In the genomic region with DNA sequence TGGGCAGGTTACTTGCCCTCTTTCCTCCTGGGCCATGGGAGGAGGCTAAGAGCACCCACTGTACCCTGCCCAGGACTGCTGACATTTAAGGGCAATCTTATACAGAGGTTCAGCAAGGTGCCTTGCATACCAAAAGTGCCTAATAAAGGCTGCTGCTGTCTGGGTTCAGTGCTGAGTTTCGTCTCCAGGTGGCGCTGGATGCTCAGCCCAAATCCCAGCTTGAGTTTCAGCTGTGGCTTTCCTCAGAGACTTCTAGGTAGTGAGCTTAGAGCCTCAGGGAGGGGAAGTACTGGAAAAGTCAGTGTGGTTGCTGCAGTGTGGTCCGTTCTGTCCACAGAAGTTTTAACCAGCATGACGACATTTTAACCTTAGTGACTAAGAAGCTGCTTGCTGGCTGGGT, we compare ENCODE assay signal across 11 mouse cellular contexts. TPM values are rescaled to one million over a fixed set of nuclear protein-coding genes. Genes with fewer than 3 reads are reported as not detected.
A peak's percentile ranks its signal among the peaks of the same experiment; 100 is the strongest.
DNase-seq lines count a peak whose midpoint lies in the region; ATAC-seq and TF ChIP-seq lines count a peak whose summit lies in the region.
"Had no signal": no experiment of that assay in that cellular context is flagged by ENCODE, and none has a peak within 500 bp of the region (broad histone marks: within the 10 kb centered on the region; RNA-seq: fewer than 3 reads in every experiment).

No protein-coding gene starts in this region.

- ATAC-seq in liver, embryonic 14.5 days (ENCODE audit: insufficient read depth), result no peak
- no peak for ATAC-seq in liver, embryonic 11.5 days (replicated peaks; ENCODE audit: low FRiP score)
- ATAC-seq in monocyte, adult 5-6 weeks (replicated peaks; ENCODE audit: insufficient number of reproducible peaks, low FRiP score, low TSS enrichment, poor library complexity, severe bottlenecking), result no peak

- H3K27ac ChIP-seq in cerebellum, adult 2 months (ENCODE audit: insufficient read depth, low read length), result no peak overlapping the region
- H3K27ac ChIP-seq in liver, embryonic 14.5 days, result no peak overlapping the region
- no peak overlapping the region for H3K27ac ChIP-seq in liver, embryonic 11.5 days (ENCODE audit: low read depth, low read length)
- H3K27ac ChIP-seq: limb, embryonic 15.5 days; stomach, embryonic 15.5 days had no signal

- peak; percentile 58 for TF ChIP-seq CTCF in cerebellum, adult 2 months (IDR thresholded peaks at IDR 0.05; ENCODE audit: borderline replicate concordance, insufficient read depth, low read depth, low read length)
- TF ChIP-seq CTCF in liver, embryonic 14.5 days (IDR thresholded peaks at IDR 0.05; ENCODE audit: low read depth), result peak; percentile 53

- TF ChIP-seq POLR2A in cerebellum, adult 2 months (IDR thresholded peaks at IDR 0.05; ENCODE audit: borderline replicate concordance, insufficient read depth, low read length), result no peak

- no peak overlapping the region for H3K9ac ChIP-seq in liver, embryonic 14.5 days (replicated peaks)
- no peak overlapping the region for H3K9ac ChIP-seq in liver, embryonic 11.5 days (ENCODE audit: low read depth, low read length)
- H3K9ac ChIP-seq: limb, embryonic 15.5 days; stomach, embryonic 15.5 days had no signal

- H3K4me2 ChIP-seq in liver, embryonic 14.5 days (ENCODE audit: low read depth), result no peak overlapping the region
- no peak overlapping the region for H3K4me2 ChIP-seq in liver, embryonic 11.5 days
- H3K4me2 ChIP-seq: limb, embryonic 15.5 days; stomach, embryonic 15.5 days had no signal

- no peak for TF ChIP-seq EP300 in liver, embryonic 14.5 days (IDR thresholded peaks at IDR 0.05; ENCODE audit: low read depth)

- WGBS in cerebellum, adult 2 months, result 19% methylated on average over 4 of the region's 4 CpGs
- 11% methylated on average over 4 of the region's 4 CpGs for WGBS in liver, embryonic 14.5 days (ENCODE audit: insufficient replicate concordance)
- WGBS in liver, embryonic 11.5 days, result 14% methylated on average over 4 of the region's 4 CpGs

- intact Hi-C loops in left cerebral cortex, postnatal 36 days (cut with DNase I), result loop anchor here (2.0 to 10.0 kb wide), 2 partner anchors 60 to 120 kb away; partner anchors contain the start of gene Slc6a1

- no peak overlapping the region for H3K4me3 ChIP-seq in cerebellum, adult 2 months (replicated peaks; ENCODE audit: insufficient read depth, low read depth, low read length)
- no peak overlapping the region for H3K4me3 ChIP-seq in liver, embryonic 14.5 days (ENCODE audit: insufficient read depth in 1 of 2, low read depth in 2 of 2, low read length in 2 of 2)
- H3K4me3 ChIP-seq in liver, embryonic 11.5 days (ENCODE audit: low read depth, low read length), result no peak overlapping the region
- H3K4me3 ChIP-seq: erythroblast, embryonic 14.5 days; limb, embryonic 15.5 days; stomach, embryonic 15.5 days had no signal

- no peaks in the 10 kb centered on the region for H3K36me3 ChIP-seq in liver, embryonic 14.5 days (replicated peaks; ENCODE audit: control insufficient read depth, insufficient read depth, low read depth)
- H3K36me3 ChIP-seq in liver, embryonic 11.5 days (ENCODE audit: control insufficient read depth, insufficient read depth, low read length), result no peaks in the 10 kb centered on the region
- H3K36me3 ChIP-seq: limb, embryonic 15.5 days; stomach, embryonic 15.5 days had no signal

- H3K4me1 ChIP-seq in cerebellum, adult 2 months (ENCODE audit: control insufficient read depth, insufficient read depth, low read length), result no peaks in the 10 kb centered on the region
- H3K4me1 ChIP-seq in liver, embryonic 14.5 days (replicated peaks; ENCODE audit: control insufficient read depth in 2 of 2, insufficient read depth in 2 of 2, low read length in 1 of 2), result no peaks in the 10 kb centered on the region
- no peaks in the 10 kb centered on the region for H3K4me1 ChIP-seq in liver, embryonic 11.5 days (replicated peaks; ENCODE audit: control insufficient read depth, insufficient read depth, low read length)
- H3K4me1 ChIP-seq: limb, embryonic 15.5 days; stomach, embryonic 15.5 days had no signal

- peak; percentile 15 to 36 for DNase-seq in cerebellum, adult 2 months
- DNase-seq in cerebellum, adult 11 months, result no peak
- DNase-seq in liver, embryonic 14.5 days (ENCODE audit: low read depth in 3 of 3, low spot score in 3 of 3), result no peak
- DNase-seq in liver, embryonic 11.5 days (ENCODE audit: low spot score), result no peak
- peak; percentile 19 for DNase-seq in embryo, embryonic 9.5 days (ENCODE audit: extremely low spot score)
- peak; percentile 28 to 53 for DNase-seq in left cerebral cortex, postnatal 36 days (ENCODE audit: low spot score in 2 of 2)
- no peak for DNase-seq in urinary bladder, postnatal 10 days (ENCODE audit: low spot score)

- no peaks in the 10 kb centered on the region for H3K27me3 ChIP-seq in cerebellum, adult 2 months (ENCODE audit: control insufficient read depth, insufficient read depth, low read length)
- no peaks in the 10 kb centered on the region for H3K27me3 ChIP-seq in liver, embryonic 14.5 days (ENCODE audit: control insufficient read depth, insufficient read depth, low read length)
- H3K27me3 ChIP-seq in liver, embryonic 11.5 days (replicated peaks; ENCODE audit: control insufficient read depth, insufficient read depth, low read length), result 0 out of 2 replicates have a peak, but pooled peaks cover 4% of the 10 kb centered on the region
- H3K27me3 ChIP-seq: stomach, embryonic 15.5 days had no signal

- no peaks in the 10 kb centered on the region for H3K9me3 ChIP-seq in liver, embryonic 14.5 days (ENCODE audit: control insufficient read depth, low read length)
- no peaks in the 10 kb centered on the region for H3K9me3 ChIP-seq in liver, embryonic 11.5 days (ENCODE audit: control insufficient read depth, low read length)
- H3K9me3 ChIP-seq: limb, embryonic 15.5 days; stomach, embryonic 15.5 days had no signal

RNA-seq across cellular contexts. Expression of gene Slc6a1, which starts 58.0 kb away (rescaled TPM):
- 483 and 522 TPM in 2 replicates for polyA plus RNA-seq in cerebellum, adult 2 months (2012; rRNA removed)
- polyA plus RNA-seq in liver, embryonic 14.5 days (2012; rRNA removed), result 0.03 and 0.25 TPM in 2 replicates
- polyA plus RNA-seq in liver, embryonic 14.5 days (2014; fragmentation: Nextera tagmentation; extraction: Ambion mirVana), result 0.04 TPM in 1 of 2 replicates, not detected in the other
- 0.05 and 0.08 TPM in 2 replicates for polyA plus RNA-seq in liver, embryonic 11.5 days (2014; fragmentation: Nextera tagmentation; extraction: Ambion mirVana)
- 100 to 1,000 TPM; 289 to 308 TPM for total RNA-seq in left cerebral cortex, postnatal 36 days (2021)
- not detected in 3 replicates for total RNA-seq in monocyte, adult 5-6 weeks (2017)
- polyA plus RNA-seq: erythroblast, embryonic 14.5 days had no signal

Comparison
In these comparisons a context has a peak if more than half of its experiments do, and no peak if none do; other contexts are left out.
1. DNase-seq: peak in cerebellum, adult 2 months (2 of 2), embryo, embryonic 9.5 days (single experiment) and left cerebral cortex, postnatal 36 days (2 of 2); none in cerebellum, adult 11 months (single experiment), liver, embryonic 14.5 days (0 of 3), liver, embryonic 11.5 days (single experiment) and urinary bladder, postnatal 10 days (single experiment).
2. RNA of gene Slc6a1, which starts 58.0 kb away (polyA plus RNA-seq): 483 to 522 TPM in cerebellum, adult 2 months; 0.05 to 0.08 TPM in liver, embryonic 11.5 days and 0.03 to 0.25 TPM in liver, embryonic 14.5 days; every median in the first group is over 100 times any median in the second.